Mouse (Mus musculus) forebrain, embryonic 14.5 days (tissue): ENCODE results near the gene Cacna2d1. TPM values are rescaled to one million over a fixed set of nuclear protein-coding genes. Genes with fewer than 3 reads are reported as not detected.

Experiments used
- ATAC-seq: fragments of 200-750 bp; cut with Nextera tagmentation; 2 replicates; pipeline ENCODE4 v1.8.0; 2017; ENCODE audit warnings: mild to moderate bottlenecking, moderate library complexity
- DNase-seq: peaks from one replicate; pipeline ENCODE4 v3.0.0-alpha.2; 2015; ENCODE audit warnings: low spot score
- H3K27ac ChIP-seq: fragments of 300-500 bp; sonication (generic); 2 replicates; pipeline ENCODE4 v1.5.1; 2014; ENCODE audit warnings: low read depth, mild to moderate bottlenecking, control low read depth, low read length, moderate library complexity
- H3K27me3 ChIP-seq: fragments of 300-500 bp; sonication (generic); replicated peaks from 2 replicates; pipeline ENCODE4 v1.6.1; 2014; ENCODE audit warnings: low read length, control low read depth, mixed read lengths; ENCODE audit not compliant: control insufficient read depth, insufficient read depth
- H3K36me3 ChIP-seq: fragments of 300-500 bp; sonication (generic); 2 replicates; pipeline ENCODE4 v1.6.1; 2014; ENCODE audit warnings: low read length, control low read depth; ENCODE audit not compliant: control insufficient read depth, insufficient read depth
- H3K4me1 ChIP-seq: fragments of 300-500 bp; sonication (generic); 2 replicates; pipeline ENCODE4 v1.6.1; 2014; ENCODE audit warnings: antibody characterized with exemption, low read length, control low read depth; ENCODE audit not compliant: control insufficient read depth, insufficient read depth
- H3K4me2 ChIP-seq: fragments of 300-500 bp; sonication (generic); 2 replicates; pipeline ENCODE4 v1.6.1; 2014; ENCODE audit warnings: mild to moderate bottlenecking, control low read depth, low read length
- H3K4me3 ChIP-seq: fragments of 300-500 bp; sonication (generic); 2 replicates; pipeline ENCODE4 v1.5.1; 2014; ENCODE audit warnings: low read depth, low read length, control low read depth
- H3K9ac ChIP-seq: fragments of 300-500 bp; sonication (generic); 2 replicates; pipeline ENCODE4 v1.6.1; 2014; ENCODE audit warnings: mild to moderate bottlenecking, low read length, control low read depth, moderate library complexity
- H3K9me3 ChIP-seq: fragments of 300-500 bp; sonication (generic); replicated peaks from 2 replicates; pipeline ENCODE4 v1.6.1; 2016; ENCODE audit warnings: low read length, control low read depth, mixed read lengths; ENCODE audit not compliant: control insufficient read depth
- WGBS: fragments of 180-500 bp; shearing (Covaris S2); extraction: QIAGEN DNeasy Blood & Tissue Kit; methylation state at CpG from one replicate; pipeline ENCODE4 v1.1.7; 2014; 5-methylcytosine and 5-hydroxymethylcytosine counted together
- polyA plus RNA-seq: library from polyadenylated mRNA; unstranded; fragments of >200 nt; fragmentation: Nextera tagmentation; extraction: Ambion mirVana; gene quantifications from 2 replicates; pipeline ENCODE4 v1.2.1, GENCODE M21; 2014

Gene Cacna2d1
- polyA plus RNA-seq, 1 experiment from 2014 or later, result 22.8 TPM

- H3K4me2 ChIP-seq, result no peak overlapping the region
- H3K9me3 ChIP-seq, result no peaks in the 10 kb centered on the region
- H3K9ac ChIP-seq, result no peak overlapping the region
- H3K4me1 ChIP-seq, result no peaks in the 10 kb centered on the region
- no peak overlapping the region for H3K4me3 ChIP-seq
- H3K36me3 ChIP-seq, result no peaks in the 10 kb centered on the region
- peak; percentile 85 for DNase-seq
- no peaks in the 10 kb centered on the region for H3K27me3 ChIP-seq
- no peak overlapping the region for H3K27ac ChIP-seq
- ATAC-seq, result peak; percentile 94
- 24% methylated on average over 4 of the region's 4 CpGs for WGBS
These were observed 90.3 kb downstream of the Cacna2d1 start for GRCm38 (mm10) chr5:16024626-16025417.

GRCm38 (mm10) chr5:16028881-16029280 lies 94.4 kb downstream of the Cacna2d1 start:
- no peak for ATAC-seq
- Histone ChIP-seq H3K27ac (no peak overlapping the region), H3K36me3 (no peaks in the 10 kb centered on the region), H3K4me1 (no peaks in the 10 kb centered on the region), H3K9ac (no peak overlapping the region), H3K9me3 (0 out of 2 replicates have a peak, but pooled peaks cover 3% of the 10 kb centered on the region), H3K27me3 (no peaks in the 10 kb centered on the region), H3K4me2 (no peak overlapping the region), H3K4me3 (no peak overlapping the region)
- no peak for DNase-seq
- WGBS, result 68% methylated on average over 6 of the region's 6 CpGs

- DNase-seq (no peak), ATAC-seq (no peak)
- Histone ChIP-seq H3K4me3 (no peak overlapping the region), H3K4me2 (no peak overlapping the region), H3K4me1 (no peaks in the 10 kb centered on the region), H3K9ac (no peak overlapping the region), H3K27me3 (no peaks in the 10 kb centered on the region), H3K9me3 (0 out of 2 replicates have a peak, but pooled peaks cover 3% of the 10 kb centered on the region), H3K27ac (no peak overlapping the region), H3K36me3 (no peaks in the 10 kb centered on the region)
- 18% methylated on average over 5 of the region's 5 CpGs for WGBS
These were observed 95.0 kb downstream of the Cacna2d1 start for GRCm38 (mm10) chr5:16029481-16029880.

DNA sequence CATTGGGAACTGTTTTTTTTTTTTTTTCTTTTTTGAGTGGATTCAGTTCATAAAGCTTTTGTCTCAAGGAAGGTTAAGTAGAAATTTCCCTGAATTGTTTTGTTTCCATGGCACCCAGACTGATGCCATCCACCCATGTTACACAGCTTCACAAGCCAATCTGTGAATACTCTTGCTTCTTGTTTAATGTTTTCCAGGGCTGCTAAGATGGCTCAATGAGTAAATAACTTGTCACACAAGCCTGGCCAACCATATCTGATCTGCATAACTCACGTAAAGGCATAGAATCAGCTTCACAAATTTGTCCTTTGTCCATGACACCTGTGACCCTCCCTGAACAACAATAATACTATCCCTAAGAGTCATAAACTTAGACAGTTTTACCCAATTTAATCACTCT lies 99.1 kb downstream of the Cacna2d1 start:
- DNase-seq (no peak), ATAC-seq (no peak)
- WGBS, result 97% methylated on average over 1 of the region's 1 CpGs

GRCm38 (mm10) chr5:16035259-16035658 lies 100.8 kb downstream of the Cacna2d1 start:
- Histone ChIP-seq H3K9me3 (0 out of 2 replicates have a peak, but pooled peaks cover 3% of the 10 kb centered on the region), H3K9ac (no peak overlapping the region), H3K27ac (no peak overlapping the region), H3K4me2 (no peak overlapping the region), H3K27me3 (no peaks in the 10 kb centered on the region), H3K36me3 (no peaks in the 10 kb centered on the region), H3K4me3 (no peak overlapping the region), H3K4me1 (no peaks in the 10 kb centered on the region)
- ATAC-seq, result no peak
- no peak for DNase-seq
- WGBS, result 37% methylated on average over 1 of the region's 1 CpGs

More for the DNA sequence above, 99.1 kb downstream of the Cacna2d1 start:
- H3K9me3 ChIP-seq, result 0 out of 2 replicates have a peak, but pooled peaks cover 3% of the 10 kb centered on the region
- no peak overlapping the region for H3K9ac ChIP-seq
- no peaks in the 10 kb centered on the region for H3K27me3 ChIP-seq
- H3K4me1 ChIP-seq, result no peaks in the 10 kb centered on the region
- H3K36me3 ChIP-seq, result no peaks in the 10 kb centered on the region
- no peak overlapping the region for H3K4me3 ChIP-seq
- H3K4me2 ChIP-seq, result no peak overlapping the region
- no peak overlapping the region for H3K27ac ChIP-seq

GRCm38 (mm10) chr5:16045147-16045878 lies 110.8 kb downstream of the Cacna2d1 start:
- ATAC-seq, result no peak
- Histone ChIP-seq H3K27ac (no peak overlapping the region), H3K9ac (no peak overlapping the region), H3K4me2 (no peak overlapping the region), H3K4me1 (peaks cover 3% of the 10 kb centered on the region; the same call in 1 of the 2 replicates), H3K27me3 (no peaks in the 10 kb centered on the region), H3K9me3 (no peaks in the 10 kb centered on the region), H3K4me3 (no peak overlapping the region), H3K36me3 (no peaks in the 10 kb centered on the region)
- 91% methylated on average over 6 of the region's 6 CpGs for WGBS
- no peak for DNase-seq

DNA sequence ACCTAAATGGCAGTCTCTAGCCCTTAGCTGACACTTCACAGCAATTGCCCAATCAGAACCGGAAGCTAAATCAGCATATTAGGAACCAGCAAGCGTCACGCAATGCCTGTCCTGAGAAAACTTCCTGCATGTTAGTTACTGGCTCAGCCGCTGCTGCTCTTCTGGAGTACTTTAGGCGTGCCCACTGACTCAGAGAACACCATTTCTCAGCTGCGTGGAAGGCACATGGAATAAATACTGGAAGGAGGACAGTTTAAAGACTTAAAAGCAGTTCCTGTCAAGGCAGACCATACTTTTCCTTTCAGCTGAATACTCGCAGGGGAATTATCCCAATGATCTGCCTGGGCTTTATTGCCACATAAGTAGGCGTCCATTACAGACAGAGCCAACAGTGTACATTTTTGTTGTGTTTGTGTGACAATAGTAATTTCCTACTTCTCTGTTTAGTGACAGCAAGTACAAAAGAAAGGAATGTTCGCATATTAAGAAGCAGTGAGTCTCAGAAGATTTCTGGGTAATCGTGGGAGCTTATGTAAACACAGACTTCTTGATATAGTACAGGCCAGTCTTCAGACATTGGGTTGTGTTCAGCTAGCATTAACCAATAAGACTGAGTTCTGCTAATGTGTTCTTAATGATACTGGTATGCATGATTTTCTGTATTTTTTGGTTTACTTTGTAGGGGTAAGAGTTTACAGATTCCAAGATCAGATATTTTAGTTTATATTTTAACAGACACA lies 113.1 kb downstream of the Cacna2d1 start:
- Histone ChIP-seq H3K9me3 (no peaks in the 10 kb centered on the region), H3K27me3 (no peaks in the 10 kb centered on the region), H3K4me2 (no peak overlapping the region), H3K9ac (no peak overlapping the region), H3K4me3 (no peak overlapping the region), H3K36me3 (no peaks in the 10 kb centered on the region), H3K4me1 (peaks cover 3% of the 10 kb centered on the region; the same call in 1 of the 2 replicates), H3K27ac (no peak overlapping the region)
- WGBS, result 63% methylated on average over 10 of the region's 10 CpGs
- ATAC-seq (0 out of 2 replicates have a peak, but pooled peaks have one; percentile 23), DNase-seq (peak; percentile 35)

- Histone ChIP-seq H3K27ac (no peak overlapping the region), H3K4me1 (peaks cover 4% of the 10 kb centered on the region; the same call in 1 of the 2 replicates), H3K4me2 (no peak overlapping the region), H3K27me3 (no peaks in the 10 kb centered on the region), H3K9me3 (no peaks in the 10 kb centered on the region), H3K36me3 (no peaks in the 10 kb centered on the region), H3K9ac (no peak overlapping the region), H3K4me3 (no peak overlapping the region)
- ATAC-seq, result peak; percentile 77
- peak; percentile 48 for DNase-seq
- WGBS, result 59% methylated on average over 2 of the region's 2 CpGs
These were observed 122.3 kb downstream of the Cacna2d1 start for GRCm38 (mm10) chr5:16056795-16057194.
